Mouse (Mus musculus): ENCODE results near the gene 1700047I17Rik2.
"Not testable (repeated sequence)": the region's sequence is repeated elsewhere in the genome, so short reads cannot be mapped to it uniquely, and the experiment has no call there.

The 1700047I17Rik2 gene

GRCm38 (mm10) chr12:55199306-55199705, at the start of gene 1700047I17Rik2:
Gene 1700047I17Rik2, plus strand, starts transcription at chr12:55199592.
- not testable (repeated sequence) for DNase-seq (ENCODE audit: low read depth, low spot score)

- not testable (repeated sequence) for DNase-seq (ENCODE audit: low read depth, low spot score)
These were observed 44.6 kb upstream of the 1700047I17Rik2 start, which contains the start of gene Srp54b for GRCm38 (mm10) chr12:55154559-55155448. Gene Srp54b, plus strand, starts transcription at chr12:55155104.

- not testable (repeated sequence) for DNase-seq (ENCODE audit: low read depth, low spot score)
These were observed 44.0 kb upstream of the 1700047I17Rik2 start for GRCm38 (mm10) chr12:55155449-55155783.

- not testable (repeated sequence) for DNase-seq (ENCODE audit: low read depth, low spot score)
These were observed 32.3 kb upstream of the 1700047I17Rik2 start for GRCm38 (mm10) chr12:55167034-55167557.

- not testable (repeated sequence) for DNase-seq (ENCODE audit: low read depth, low spot score)
These were observed 11.7 kb upstream of the 1700047I17Rik2 start for GRCm38 (mm10) chr12:55187686-55188085.

- DNase-seq (ENCODE audit: low read depth, low spot score) = not testable (repeated sequence)
These were observed 10.3 kb upstream of the 1700047I17Rik2 start for GRCm38 (mm10) chr12:55189127-55189526.

GRCm38 (mm10) chr12:55199799-55200198, 407 bp downstream of the 1700047I17Rik2 start:
- DNase-seq (ENCODE audit: low read depth, low spot score) = not testable (repeated sequence)

- not testable (repeated sequence) for DNase-seq (ENCODE audit: low read depth, low spot score)
These were observed 13.6 kb downstream of the 1700047I17Rik2 start for GRCm38 (mm10) chr12:55212944-55213343.

- not testable (repeated sequence) for DNase-seq (ENCODE audit: low read depth, low spot score)
These were observed 30.5 kb downstream of the 1700047I17Rik2 start, which contains the start of gene Srp54c for GRCm38 (mm10) chr12:55229626-55230519. Gene Srp54c, plus strand, starts transcription at chr12:55230168.

GRCm38 (mm10) chr12:55230520-55230861, 31.1 kb downstream of the 1700047I17Rik2 start:
- not testable (repeated sequence) for DNase-seq (ENCODE audit: low read depth, low spot score)

- DNase-seq (ENCODE audit: low read depth, low spot score) = not testable (repeated sequence)
These were observed 42.9 kb downstream of the 1700047I17Rik2 start for GRCm38 (mm10) chr12:55242243-55242642.

- not testable (repeated sequence) for DNase-seq (ENCODE audit: low read depth, low spot score)
These were observed 62.6 kb downstream of the 1700047I17Rik2 start for GRCm38 (mm10) chr12:55261950-55262349.

- not testable (repeated sequence) for DNase-seq (ENCODE audit: low read depth, low spot score)
These were observed 64.0 kb downstream of the 1700047I17Rik2 start for GRCm38 (mm10) chr12:55263385-55263784.

Data from CD4-positive helper T cell, adult 2 months (primary cell).